Mouse (Mus musculus): ENCODE measurements around the gene Stxbp1. TPM values are rescaled to one million over a fixed set of nuclear protein-coding genes. Genes with fewer than 3 reads are reported as not detected.

The Stxbp1 gene
- polyA plus RNA-seq, 1 experiment from 2014 or later = 2.3 TPM

DNA sequence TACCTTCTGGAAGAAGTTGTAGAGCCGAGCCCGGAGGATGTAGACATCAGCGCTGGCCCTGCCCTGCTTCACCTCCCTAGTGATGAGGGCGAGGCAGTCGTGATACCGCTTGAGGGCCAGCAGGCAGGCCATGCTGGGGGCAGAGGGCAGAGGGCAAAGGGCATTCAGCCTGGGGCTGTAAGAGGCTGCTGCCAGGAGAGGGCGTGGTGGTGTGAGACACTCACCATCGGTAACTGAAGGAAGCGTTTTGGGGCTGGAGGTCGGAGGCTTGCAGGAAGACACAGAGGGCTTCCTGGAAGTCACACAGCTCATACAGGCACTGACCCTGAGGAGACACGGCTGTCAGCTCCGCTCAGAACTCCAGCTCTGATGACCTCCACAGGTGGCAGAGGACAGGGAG is 75.2 kb downstream of the Stxbp1 start:
- DNase-seq (peak; percentile 46), ATAC-seq (no peak)
- Histone ChIP-seq H3K9ac (replicated peaks) (no peak overlapping the region), H3K27ac (ENCODE audit: low read depth) (no peak overlapping the region), H3K4me1 (ENCODE audit: insufficient read depth) (peaks cover 13% of the 10 kb centered on the region), H3K27me3 (ENCODE audit: insufficient read depth, low read length) (no peaks in the 10 kb centered on the region), H3K9me3 (ENCODE audit: low read length) (no peaks in the 10 kb centered on the region), H3K4me3 (ENCODE audit: low read depth, low read length) (no peak overlapping the region), H3K36me3 (replicated peaks; ENCODE audit: insufficient read depth, low read length) (no peaks in the 10 kb centered on the region), H3K4me2 (ENCODE audit: low read depth, low read length) (no peak overlapping the region)
- WGBS (ENCODE audit: insufficient replicate concordance) = 28% methylated on average over 12 of the region's 12 CpGs
- peak; percentile 29 for TF ChIP-seq CTCF (IDR thresholded peaks at IDR 0.05; ENCODE audit: low read depth)
- TF ChIP-seq EP300 (IDR thresholded peaks at IDR 0.05; ENCODE audit: low read depth) = no peak

DNA sequence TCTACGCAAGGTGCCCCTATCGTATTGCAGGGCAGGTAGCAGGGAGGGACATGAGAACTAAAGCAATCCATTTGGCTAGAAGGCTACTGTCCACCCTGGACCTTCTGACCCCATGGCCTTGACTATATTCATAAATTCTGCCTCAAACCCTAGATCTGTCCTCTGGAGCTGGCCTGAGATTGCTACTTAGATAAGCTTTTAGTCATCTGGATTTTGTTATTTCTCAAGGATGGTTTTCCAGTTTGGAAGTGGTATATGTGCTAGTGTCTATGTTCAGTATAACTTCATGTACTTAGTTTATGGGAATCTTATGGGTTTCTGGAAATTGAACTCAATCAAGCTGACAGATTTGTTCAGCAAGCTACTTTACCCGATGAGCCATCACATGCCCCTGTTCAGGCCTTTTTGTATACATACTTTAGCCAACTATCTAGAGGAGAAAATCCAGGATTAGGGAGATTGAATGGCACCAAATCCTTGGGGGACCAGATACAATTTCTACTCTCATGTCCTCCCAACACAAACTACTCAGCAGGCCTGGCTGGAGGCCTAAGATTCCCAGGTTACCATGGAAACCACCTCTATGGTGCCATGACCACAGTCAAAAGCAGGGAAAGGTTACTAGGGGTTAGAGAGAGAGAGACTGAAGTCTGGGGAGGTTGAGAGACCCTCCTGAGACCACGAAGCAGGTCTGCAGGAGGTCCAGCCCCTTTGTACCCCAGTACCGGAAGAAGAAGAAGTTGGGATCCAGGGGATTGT is 77.5 kb downstream of the Stxbp1 start:
- peaks cover 5% of the 10 kb centered on the region for H3K4me1 ChIP-seq (ENCODE audit: insufficient read depth)
- ATAC-seq (no peak), DNase-seq (no peak)
- no peak overlapping the region for H3K4me2 ChIP-seq (ENCODE audit: low read depth, low read length)
- no peaks in the 10 kb centered on the region for H3K9me3 ChIP-seq (ENCODE audit: low read length)
- no peaks in the 10 kb centered on the region for H3K36me3 ChIP-seq (replicated peaks; ENCODE audit: insufficient read depth, low read length)
- no peak overlapping the region for H3K4me3 ChIP-seq (ENCODE audit: low read depth, low read length)
- 84% methylated on average over 5 of the region's 5 CpGs for WGBS (ENCODE audit: insufficient replicate concordance)
- no peak overlapping the region for H3K9ac ChIP-seq (replicated peaks)
- no peaks in the 10 kb centered on the region for H3K27me3 ChIP-seq (ENCODE audit: insufficient read depth, low read length)
- no peak for TF ChIP-seq CTCF (IDR thresholded peaks at IDR 0.05; ENCODE audit: low read depth)
- TF ChIP-seq EP300 (IDR thresholded peaks at IDR 0.05; ENCODE audit: low read depth) = no peak
- H3K27ac ChIP-seq (ENCODE audit: low read depth) = no peak overlapping the region

DNA sequence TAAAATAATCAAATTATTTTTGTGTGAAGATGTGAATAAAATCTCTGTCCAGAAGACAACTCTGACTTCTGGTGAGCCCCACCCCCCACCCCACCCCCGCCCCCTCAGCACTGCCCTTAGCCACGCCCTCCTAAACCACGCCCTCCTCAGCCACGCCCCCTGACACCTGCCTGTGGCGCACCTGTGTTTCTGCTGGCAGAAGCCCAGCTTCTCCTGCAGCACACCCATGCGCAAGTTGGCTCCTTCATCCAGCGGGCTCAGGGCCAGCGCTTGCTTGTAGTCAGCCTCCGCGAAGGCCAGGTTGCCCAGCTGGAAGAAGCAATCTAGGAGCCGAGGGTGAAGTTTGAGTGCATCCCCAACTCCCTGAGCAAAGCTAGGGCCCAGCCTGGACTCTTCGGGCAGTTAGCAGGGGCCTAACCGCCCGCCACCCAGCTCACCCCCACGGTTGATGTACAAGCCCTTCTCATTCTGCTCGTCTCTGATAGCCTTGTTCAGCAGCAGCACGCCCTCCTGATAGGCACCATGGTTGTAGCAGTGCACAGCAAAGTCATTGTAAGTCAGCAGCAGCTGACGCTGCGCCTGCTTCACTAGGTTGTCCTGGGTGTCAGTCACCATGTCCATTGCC is 78.3 kb downstream of the Stxbp1 start:
- no peak overlapping the region for H3K4me2 ChIP-seq (ENCODE audit: low read depth, low read length)
- peaks cover 5% of the 10 kb centered on the region for H3K4me1 ChIP-seq (ENCODE audit: insufficient read depth)
- ATAC-seq (peak; percentile 69), DNase-seq (peak; percentile 56)
- H3K4me3 ChIP-seq (ENCODE audit: low read depth, low read length) = no peak overlapping the region
- H3K36me3 ChIP-seq (replicated peaks; ENCODE audit: insufficient read depth, low read length) = no peaks in the 10 kb centered on the region
- 45% methylated on average over 19 of the region's 19 CpGs for WGBS (ENCODE audit: insufficient replicate concordance)
- no peak for TF ChIP-seq CTCF (IDR thresholded peaks at IDR 0.05; ENCODE audit: low read depth)
- H3K9ac ChIP-seq (replicated peaks) = no peak overlapping the region
- H3K9me3 ChIP-seq (ENCODE audit: low read length) = no peaks in the 10 kb centered on the region
- H3K27me3 ChIP-seq (ENCODE audit: insufficient read depth, low read length) = no peaks in the 10 kb centered on the region
- H3K27ac ChIP-seq (ENCODE audit: low read depth) = no peak overlapping the region

DNA sequence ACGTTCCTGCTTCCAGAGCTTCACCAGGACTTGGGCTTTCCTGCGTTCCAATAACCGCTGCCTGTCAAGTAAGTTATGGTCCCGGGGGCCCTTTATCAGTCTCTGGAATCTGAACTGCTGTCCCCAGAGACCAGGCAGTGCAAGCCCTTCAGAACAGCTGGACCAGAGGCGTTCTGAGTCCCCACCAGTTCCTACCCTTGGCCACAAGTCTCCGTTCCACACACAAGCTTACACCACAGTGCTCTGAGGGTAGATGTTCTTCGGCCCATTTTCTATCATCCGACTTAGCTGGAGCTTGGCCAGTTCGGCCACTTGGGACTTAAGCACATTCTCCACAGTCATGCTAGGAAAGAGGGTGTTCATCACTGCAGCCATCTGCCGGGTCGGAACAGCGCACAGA is 79.8 kb downstream of the Stxbp1 start:
- no peak for TF ChIP-seq EP300 (IDR thresholded peaks at IDR 0.05; ENCODE audit: low read depth)
- TF ChIP-seq CTCF (IDR thresholded peaks at IDR 0.05; ENCODE audit: low read depth) = no peak
- DNase-seq (no peak), ATAC-seq (no peak)
- Histone ChIP-seq H3K9ac (replicated peaks) (no peak overlapping the region), H3K27ac (ENCODE audit: low read depth) (no peak overlapping the region), H3K4me3 (ENCODE audit: low read depth, low read length) (no peak overlapping the region), H3K9me3 (ENCODE audit: low read length) (no peaks in the 10 kb centered on the region), H3K36me3 (replicated peaks; ENCODE audit: insufficient read depth, low read length) (no peaks in the 10 kb centered on the region), H3K4me1 (ENCODE audit: insufficient read depth) (peaks cover 5% of the 10 kb centered on the region), H3K4me2 (ENCODE audit: low read depth, low read length) (no peak overlapping the region), H3K27me3 (ENCODE audit: insufficient read depth, low read length) (no peaks in the 10 kb centered on the region)
- 66% methylated on average over 12 of the region's 12 CpGs for WGBS (ENCODE audit: insufficient replicate concordance)

DNA sequence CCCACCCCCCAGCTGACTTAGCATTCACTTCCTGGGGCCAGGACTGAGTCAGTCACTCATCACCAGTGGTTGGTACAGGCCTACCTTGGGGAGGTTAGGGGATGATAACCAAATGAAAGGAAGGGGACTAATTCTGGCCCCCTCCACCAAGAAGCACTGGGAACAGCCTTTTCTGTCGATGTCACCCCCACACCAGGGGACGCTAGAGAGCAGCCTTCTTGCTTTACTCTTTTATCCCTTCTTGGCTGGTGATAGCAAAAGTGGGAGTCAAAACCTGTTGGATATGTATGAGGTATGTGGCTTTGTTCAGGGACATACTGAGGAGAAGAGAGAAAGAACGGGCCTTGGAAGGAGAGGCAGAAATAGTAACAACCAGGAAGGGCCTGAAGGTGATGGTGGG is 83.7 kb downstream of the Stxbp1 start:
- no peak overlapping the region for H3K4me2 ChIP-seq (ENCODE audit: low read depth, low read length)
- no peak overlapping the region for H3K4me3 ChIP-seq (ENCODE audit: low read depth, low read length)
- H3K9me3 ChIP-seq (ENCODE audit: low read length) = no peaks in the 10 kb centered on the region
- whole genome bisulfite sequencing (ENCODE audit: insufficient replicate concordance) = 72% methylated on average over 3 of the region's 3 CpGs
- peaks cover 9% of the 10 kb centered on the region for H3K36me3 ChIP-seq (replicated peaks; ENCODE audit: insufficient read depth, low read length)
- no peak overlapping the region for H3K9ac ChIP-seq (replicated peaks)
- TF ChIP-seq EP300 (IDR thresholded peaks at IDR 0.05; ENCODE audit: low read depth) (no peak), CTCF (IDR thresholded peaks at IDR 0.05; ENCODE audit: low read depth) (peak; percentile 51)
- no peaks in the 10 kb centered on the region for H3K27me3 ChIP-seq (ENCODE audit: insufficient read depth, low read length)
- ATAC-seq (no peak), DNase-seq (no peak)
- H3K4me1 ChIP-seq (ENCODE audit: insufficient read depth) = no peaks in the 10 kb centered on the region
- no peak overlapping the region for H3K27ac ChIP-seq (ENCODE audit: low read depth)

DNA sequence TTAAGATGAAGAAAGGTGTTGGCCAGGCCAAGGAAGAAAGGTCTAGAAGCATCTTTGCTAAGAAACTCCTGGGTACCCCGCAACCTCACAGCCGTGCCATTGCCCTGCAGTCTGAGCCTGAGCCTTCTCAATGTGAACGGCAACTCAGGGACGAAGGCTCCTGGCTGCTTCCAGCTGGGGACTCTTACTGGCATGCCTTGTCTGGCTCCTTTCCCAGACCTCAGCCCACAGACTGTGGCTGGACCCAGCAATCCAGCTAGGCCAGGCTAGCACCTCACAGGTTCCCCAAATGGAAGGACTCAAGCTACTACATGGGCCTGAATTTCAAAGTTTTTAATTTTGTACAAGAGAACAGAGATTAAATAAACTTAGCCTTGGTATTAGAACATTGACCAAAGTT is 85.2 kb downstream of the Stxbp1 start:
- no peak overlapping the region for H3K4me3 ChIP-seq (ENCODE audit: low read depth, low read length)
- H3K9me3 ChIP-seq (ENCODE audit: low read length) = no peaks in the 10 kb centered on the region
- no peak overlapping the region for H3K27ac ChIP-seq (ENCODE audit: low read depth)
- WGBS (ENCODE audit: insufficient replicate concordance) = 81% methylated on average over 4 of the region's 4 CpGs
- no peaks in the 10 kb centered on the region for H3K27me3 ChIP-seq (ENCODE audit: insufficient read depth, low read length)
- no peak overlapping the region for H3K4me2 ChIP-seq (ENCODE audit: low read depth, low read length)
- peaks cover 9% of the 10 kb centered on the region for H3K36me3 ChIP-seq (replicated peaks; ENCODE audit: insufficient read depth, low read length)
- no peaks in the 10 kb centered on the region; the same call in 1 of the 2 replicates for H3K4me1 ChIP-seq (ENCODE audit: insufficient read depth)
- TF ChIP-seq EP300 (IDR thresholded peaks at IDR 0.05; ENCODE audit: low read depth) = no peak
- TF ChIP-seq CTCF (IDR thresholded peaks at IDR 0.05; ENCODE audit: low read depth) = no peak
- DNase-seq = no peak
- H3K9ac ChIP-seq (replicated peaks) = no peak overlapping the region
- ATAC-seq = no peak

All from liver, postnatal 0 days (tissue).